Mouse (Mus musculus) c-Kit-positive CD71-positive TER-119-negative erythroid progenitor cells, embryonic 14.5 days (primary cell): Measurements from ENCODE around the gene Ppp1r15a.
"Not testable (repeated sequence)": the region's sequence is repeated elsewhere in the genome, so short reads cannot be mapped to it uniquely, and the experiment has no call there.

Source experiments
- DNase-seq: peaks from one replicate; pipeline ENCODE4 v3.0.0-alpha.2; 2013; ENCODE audit warnings: low read depth

Gene Ppp1r15a

GRCm38 (mm10) chr7:45551512-45551883 lies 25.4 kb upstream of the Ppp1r15a start:
- no peak for DNase-seq

DNA sequence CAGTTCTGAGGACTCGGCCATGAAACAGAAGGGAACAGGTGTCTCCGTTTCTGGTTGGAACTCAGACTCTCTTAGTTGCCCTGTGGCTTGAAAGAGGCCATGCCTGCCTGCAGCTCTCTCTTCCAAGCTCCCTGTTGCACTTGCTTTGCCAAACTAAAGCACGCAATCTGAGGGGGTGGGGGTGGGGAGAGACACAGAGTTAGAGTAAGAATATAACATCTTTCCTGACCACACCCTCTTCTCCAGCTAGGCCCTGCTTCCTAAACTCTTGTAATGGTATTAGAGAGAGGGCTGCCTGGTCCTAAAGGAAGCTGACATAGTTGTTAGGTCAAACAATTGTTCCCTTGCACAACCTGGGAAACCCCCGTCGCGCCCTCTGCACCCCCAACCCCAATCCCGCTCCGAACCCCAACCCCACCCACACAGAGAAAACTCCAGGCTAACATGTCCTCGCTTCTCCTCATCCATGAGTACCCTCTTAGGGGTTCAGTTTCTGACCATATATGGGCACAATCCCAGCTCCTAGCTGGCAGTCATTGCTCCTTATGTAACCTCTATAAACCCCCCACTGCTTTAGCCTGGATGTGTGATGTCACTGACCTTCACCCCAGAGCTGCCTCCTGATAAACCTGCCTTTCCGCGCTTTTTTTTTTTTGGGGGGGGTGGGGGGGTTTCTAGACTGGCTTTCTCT lies 24.9 kb upstream of the Ppp1r15a start:
- no peak for DNase-seq

DNA sequence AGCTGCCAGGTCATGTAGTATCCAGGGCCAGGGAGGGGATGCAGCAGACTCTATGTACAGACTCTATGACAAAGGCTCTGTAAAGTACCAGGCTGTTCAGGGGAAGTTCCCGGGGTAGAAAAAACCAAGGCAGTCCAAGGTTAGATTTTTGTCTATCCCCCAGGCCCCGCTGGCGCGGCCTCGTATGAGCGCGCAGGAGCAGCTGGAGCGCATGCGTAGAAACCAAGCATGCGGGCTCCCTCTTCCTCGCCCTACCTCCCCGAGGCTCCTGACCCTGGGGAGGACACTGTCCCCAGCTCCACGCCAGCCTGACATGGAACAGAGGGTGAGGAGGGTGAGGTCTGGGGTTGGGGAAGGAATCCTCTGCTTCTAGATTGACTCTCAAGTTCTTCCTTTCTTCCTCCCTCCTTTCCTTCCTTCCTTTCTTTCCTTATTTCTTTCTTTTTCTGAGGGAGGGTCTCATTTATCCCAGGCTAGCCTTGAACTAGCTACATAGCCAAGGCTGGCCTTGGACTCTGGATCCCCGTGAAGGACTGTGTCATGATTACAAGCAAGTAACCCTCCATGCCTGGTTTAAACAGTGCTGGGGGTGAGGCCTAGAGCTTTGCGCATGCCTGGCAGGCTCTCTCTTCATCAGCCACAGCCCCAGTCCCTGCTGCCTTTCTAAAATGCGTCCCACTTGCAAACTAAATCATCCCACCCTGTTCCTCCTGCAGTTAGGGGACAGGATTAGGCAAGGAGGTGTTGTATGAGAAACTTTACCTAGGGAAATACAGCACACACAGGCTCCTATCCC lies 23.8 kb upstream of the Ppp1r15a start:
- DNase-seq: no peak

GRCm38 (mm10) chr7:45544525-45544924 lies 18.5 kb upstream of the Ppp1r15a start:
- no peak for DNase-seq

GRCm38 (mm10) chr7:45540213-45540612 lies 14.1 kb upstream of the Ppp1r15a start:
- DNase-seq: no peak

DNA sequence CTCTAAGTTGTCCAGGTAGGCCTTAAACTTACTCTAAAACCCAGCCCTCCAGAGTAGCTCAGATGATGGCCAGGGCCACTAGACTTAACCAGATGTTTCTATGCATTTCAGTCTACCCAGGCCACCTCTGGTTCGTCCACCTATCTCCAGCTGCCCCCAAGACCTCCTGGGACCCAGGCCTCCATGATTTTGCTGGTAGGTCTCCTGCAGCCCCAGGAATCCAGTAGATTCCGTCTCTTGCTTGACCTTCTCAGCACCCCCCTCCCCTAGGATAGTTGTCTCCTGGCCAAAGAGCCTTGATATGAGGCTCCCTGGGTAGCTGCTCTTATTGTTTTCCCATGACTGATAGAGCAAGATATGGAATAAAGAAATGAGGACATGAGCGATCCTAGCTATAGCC lies 13.0 kb upstream of the Ppp1r15a start:
- no peak for DNase-seq

- DNase-seq: no peak
Observed at GRCm38 (mm10) chr7:45538163-45539041, 12.3 kb upstream of the Ppp1r15a start.

GRCm38 (mm10) chr7:45537602-45538001 lies 11.5 kb upstream of the Ppp1r15a start:
- DNase-seq: no peak

- DNase-seq: no peak
Observed at GRCm38 (mm10) chr7:45535676-45536075, 9.6 kb upstream of the Ppp1r15a start.

DNA sequence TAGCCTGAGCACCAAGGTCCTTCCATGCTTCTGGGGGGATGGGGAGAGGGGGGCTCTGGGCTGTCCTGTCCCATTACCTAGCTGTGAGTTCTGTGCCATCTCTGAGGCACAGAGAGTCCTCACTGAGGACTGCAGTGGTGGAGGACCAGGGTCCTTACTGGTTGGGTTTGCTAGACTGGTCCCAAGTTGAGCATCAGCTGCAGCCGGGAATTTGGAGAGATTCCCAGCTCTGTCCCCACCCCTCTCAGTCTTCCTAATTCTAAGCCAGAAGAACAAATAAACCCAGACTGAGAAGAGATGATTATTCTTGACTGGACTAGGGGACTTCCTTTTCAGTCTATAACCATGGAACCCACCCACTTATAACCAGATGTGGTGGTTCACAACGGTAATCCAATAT lies 4.6 kb upstream of the Ppp1r15a start:
- DNase-seq: no peak

DNA sequence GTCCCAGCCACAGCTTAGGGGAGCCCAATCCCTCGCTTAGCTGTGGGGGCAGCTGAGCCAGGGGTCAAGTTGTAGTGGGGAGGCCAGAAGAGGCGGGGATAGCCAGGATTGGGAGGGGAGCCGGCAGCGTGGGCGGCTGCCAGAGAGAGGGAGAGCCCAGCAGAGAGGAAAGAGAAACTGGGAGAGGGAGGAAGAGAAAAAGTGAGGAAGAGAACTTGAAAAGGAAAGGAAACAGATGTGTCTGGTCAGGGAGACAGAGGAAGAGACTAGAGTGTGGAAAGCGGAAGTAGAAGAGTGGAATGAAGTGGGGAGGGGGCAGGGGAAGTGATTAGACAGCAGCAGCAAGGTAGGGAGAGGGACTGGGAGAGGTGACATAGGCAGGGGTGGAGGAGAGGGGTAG lies 3.4 kb upstream of the Ppp1r15a start:
- DNase-seq: no peak

DNA sequence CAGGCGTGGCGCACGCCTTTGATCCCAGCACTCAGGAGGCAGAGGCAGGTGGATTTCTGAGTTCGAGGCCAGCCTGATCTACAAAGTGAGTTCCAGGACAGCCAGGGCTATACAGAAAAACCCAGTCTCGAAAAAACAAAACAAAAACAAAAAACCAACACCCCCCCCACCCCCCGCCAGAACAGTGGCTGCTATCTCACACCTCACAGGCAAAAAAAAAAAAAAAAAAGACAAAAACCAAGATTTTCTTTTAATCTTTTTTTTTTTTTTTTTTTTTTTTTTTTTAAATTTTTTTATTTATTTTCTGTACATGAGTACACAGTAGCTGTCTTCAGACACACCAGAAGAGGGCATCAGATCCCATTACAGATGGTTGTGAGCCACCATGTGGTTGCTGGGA lies 1.1 kb upstream of the Ppp1r15a start:
- DNase-seq: not testable (repeated sequence)

DNA sequence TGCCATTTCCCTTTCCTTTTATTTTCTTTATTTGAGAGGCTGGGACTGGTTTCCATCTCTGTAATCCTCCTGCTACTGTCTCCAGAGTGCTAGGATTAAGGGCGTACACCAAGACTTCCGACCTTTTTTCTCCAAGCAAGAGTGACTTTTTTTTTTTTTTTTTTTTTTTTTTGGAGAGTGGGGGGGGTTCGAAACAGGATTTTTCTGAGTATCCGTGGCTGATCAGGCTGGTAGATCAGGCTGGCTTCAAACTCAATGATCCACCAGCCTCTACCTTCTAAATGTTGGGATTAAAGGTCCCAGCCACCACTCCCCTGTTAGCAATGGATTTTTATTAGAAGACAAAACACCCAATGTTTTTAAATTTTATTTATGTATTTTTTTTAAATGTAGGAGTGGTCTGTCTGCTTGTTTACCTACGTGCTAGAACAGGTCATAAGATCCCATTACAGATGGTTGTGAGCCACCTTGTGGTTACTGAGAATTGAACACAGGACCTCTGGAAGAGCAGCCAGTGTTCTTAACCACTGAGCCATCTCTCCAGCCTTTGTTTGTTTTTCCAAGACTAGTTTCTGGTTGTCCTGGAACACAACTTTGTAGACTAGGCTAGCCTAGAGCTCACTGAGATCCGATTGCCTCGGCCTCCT lies 529 bp upstream of the Ppp1r15a start:
- peak; percentile 40 for DNase-seq

GRCm38 (mm10) chr7:45524841-45525621 lies 1.0 kb downstream of the Ppp1r15a start:
- peak; percentile 92 for DNase-seq

- no peak for DNase-seq
Observed at GRCm38 (mm10) chr7:45523678-45524170, 2.3 kb downstream of the Ppp1r15a start.

DNA sequence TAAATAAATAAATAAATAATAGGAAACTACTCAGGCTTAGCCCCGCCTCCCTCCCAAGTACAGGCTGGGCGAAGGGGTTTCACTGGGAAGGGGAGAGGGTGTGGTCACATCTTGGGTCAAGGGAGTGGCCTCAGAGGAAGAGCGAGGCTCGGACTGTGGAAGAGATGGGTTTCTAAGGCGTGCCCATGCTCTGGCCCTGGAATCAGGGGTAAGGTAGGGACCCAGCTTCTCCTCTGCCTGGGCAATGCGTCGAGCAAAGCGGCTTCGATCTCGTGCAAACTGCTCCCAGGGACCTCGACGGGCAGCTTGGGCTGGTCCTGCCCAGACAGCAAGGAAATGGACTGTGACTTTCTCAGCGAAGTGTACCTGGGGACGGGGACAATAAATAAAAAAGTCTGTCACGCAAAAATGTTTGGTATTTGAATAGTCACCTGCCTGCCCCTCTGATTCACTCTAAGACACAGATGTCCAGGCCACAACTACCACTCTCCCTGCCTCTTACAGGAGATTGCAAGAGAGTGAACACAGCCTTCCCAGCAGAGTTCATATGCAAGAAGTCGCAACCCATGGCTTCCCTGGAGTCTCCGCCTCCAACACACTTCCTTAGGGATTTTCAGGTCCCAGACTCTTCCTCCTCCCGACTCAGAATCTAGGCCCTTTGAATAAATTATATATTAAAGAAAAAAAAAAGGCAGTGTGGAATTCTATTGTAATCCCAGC lies 3.0 kb downstream of the Ppp1r15a start:
- DNase-seq: no peak

DNA sequence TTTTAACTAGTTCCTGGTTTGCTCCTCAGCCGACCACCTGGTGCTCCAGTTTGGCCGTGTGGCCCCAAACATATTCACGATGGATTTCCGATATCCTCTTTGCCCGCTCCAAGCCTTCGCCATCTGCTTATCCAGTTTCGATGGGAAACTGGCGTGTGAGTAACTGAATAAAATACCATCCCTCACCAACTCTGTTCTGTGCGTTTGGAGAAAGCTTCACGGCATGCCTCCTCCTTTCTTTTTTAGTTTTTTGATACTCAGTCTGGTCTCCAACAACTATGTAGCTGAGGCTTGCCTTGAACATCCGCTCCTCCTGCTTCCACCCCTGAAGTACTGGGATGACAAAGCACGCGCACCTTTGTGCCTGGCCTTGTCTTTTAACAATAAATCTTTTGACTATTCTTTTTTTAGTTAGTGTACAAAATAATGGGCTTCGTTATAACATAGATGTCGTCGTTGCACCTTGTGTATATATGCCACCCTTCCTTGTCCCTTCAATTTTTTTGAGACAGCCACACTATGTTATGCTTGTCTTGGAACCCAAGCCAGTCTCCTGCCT lies 3.8 kb downstream of the Ppp1r15a start:
- no peak for DNase-seq

GRCm38 (mm10) chr7:45521728-45522184 lies 4.3 kb downstream of the Ppp1r15a start:
- DNase-seq: peak; percentile 81

- DNase-seq: no peak
Observed at GRCm38 (mm10) chr7:45520605-45521004, 5.5 kb downstream of the Ppp1r15a start.
